Mouse (Mus musculus) kidney, adult 11 months (tissue): ENCODE results near the gene Siglecf.

Experiments used
- DNase-seq: peaks from one replicate; pipeline ENCODE4 v3.0.0; 2022

The Siglecf gene

DNA sequence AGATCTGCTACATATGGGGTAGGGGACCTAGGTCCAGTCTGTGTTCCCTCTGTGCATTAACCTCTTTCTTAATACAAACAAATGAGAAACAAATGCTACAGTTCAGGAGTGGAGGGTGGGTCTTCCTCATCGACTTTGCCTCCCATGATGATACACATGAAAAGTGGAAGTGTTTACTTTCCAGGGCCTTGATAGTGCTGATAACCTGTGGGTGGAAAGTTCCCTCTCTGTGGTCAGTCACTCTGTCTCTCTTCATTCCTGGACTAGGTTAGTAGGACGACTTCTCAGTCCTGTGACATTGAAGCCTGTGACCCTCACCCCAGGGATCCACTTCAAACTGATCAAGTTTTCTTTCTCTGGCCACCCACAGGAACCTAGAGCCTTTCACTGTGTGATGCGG lies at the start of gene Siglecf:
Siglecf (plus strand) TSS at position 188 of the 400 bp plus-strand sequence.
- no peak for DNase-seq

DNA sequence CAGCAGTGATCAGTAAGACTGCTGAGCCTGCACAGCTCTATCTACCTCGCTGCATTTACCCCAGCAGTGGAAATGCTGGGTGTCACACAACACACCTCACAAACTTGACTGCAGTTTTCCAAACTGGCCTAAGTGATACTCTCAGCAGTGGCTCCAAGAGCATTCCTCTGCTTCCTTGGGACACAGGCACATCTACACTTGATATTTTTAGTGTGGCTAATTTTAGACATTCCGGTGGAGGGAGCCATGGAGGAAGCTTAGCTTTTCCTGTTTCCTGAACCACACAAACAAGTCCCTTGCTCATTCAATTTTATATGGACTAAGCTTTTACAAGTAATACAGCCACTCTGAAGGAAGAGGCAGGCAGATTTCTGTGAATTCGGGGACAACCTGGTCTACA lies 45.9 kb upstream of the Siglecf start:
- peak; percentile 22 for DNase-seq

DNA sequence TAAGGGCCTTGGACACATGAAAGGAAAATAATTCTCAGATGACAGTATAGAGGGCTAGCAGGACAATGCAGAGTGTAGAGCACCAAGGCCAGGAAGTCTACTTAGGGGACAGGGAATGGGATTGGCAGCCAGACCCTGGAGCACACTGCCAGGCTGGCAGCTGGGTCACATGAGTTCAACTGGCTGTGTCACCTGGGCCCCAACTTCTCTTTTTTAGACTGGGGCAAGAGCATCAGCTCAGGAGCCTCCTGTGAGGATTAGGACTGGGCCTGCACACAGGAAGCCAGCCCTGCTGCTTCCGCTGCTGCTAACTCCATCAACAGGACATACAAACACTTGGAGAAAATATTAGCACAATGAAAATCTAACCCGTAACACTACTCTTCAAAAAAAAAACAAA lies 42.1 kb upstream of the Siglecf start:
- DNase-seq, result no peak

DNA sequence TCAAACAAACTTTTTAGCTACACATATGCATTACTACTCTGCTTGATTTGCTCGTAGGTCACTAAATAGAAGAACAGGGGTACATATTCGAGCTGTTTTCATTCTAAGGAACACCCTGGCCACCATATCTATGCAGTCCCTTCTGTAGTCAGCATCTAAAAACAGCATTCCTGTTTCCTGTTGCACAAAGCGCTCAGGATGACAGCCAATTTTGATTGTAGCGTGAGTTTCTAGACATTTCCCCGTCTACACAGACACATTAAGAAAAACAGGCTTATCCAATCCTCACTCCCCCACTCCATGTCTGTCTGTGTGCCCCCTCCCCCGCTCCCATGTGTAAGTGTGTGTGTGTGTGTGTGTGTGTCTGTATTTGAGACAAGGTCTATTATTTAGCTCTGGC lies 39.5 kb upstream of the Siglecf start:
- DNase-seq, result no peak

DNA sequence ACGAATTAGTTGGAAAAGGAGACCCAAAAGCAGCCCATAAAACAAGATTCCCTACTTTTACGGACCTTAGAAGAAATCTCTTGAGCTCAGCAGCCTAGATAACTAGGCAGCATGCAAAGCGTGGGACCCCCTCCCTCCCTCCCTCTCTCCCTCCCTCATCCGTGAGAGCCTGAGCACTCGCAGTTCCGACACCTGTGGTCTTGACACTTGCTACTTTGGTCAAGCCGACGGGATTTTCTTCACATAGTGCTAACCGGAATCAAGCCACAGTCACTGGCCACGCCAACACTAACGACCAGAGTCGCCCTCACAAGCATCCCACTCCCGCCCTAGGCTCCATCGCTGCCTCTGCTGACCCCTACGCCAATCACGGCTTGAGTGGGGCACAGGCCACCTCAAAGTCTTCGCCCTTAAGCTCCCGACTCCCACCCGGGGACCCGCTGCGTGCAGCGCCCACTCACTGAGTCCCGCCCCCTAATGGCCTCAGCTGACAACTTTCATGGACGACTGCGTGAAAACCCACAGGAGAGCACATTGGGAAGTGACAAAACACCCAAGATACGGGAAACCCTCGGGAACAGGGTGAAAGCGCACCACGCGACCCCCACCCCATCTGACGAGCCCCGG lies 38.6 kb upstream of the Siglecf start:
- no peak for DNase-seq

DNA sequence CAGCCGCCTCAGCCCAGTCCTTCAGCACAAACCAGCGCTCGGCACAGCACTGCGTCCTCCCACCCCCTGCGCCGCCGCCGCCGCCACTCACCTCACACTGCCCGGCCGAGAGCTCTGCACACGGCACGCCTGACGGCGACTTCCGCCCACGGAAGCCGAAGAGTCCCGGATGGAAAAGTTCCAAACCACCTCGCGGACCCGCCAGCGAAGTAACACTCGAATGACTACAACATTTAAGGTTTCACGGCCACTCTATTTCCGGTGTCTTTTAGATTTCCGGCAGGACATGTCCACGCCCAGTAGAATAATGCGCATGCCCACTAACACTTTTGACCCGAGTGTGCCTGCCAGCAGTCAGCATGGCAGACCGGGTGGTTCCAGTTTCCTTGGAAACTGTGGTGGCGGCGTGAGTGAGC lies 38.1 kb upstream of the Siglecf start, which contains the start of gene Zfp715:
Zfp715 (minus strand) TSS at position 282 of the 416 bp plus-strand sequence.
- DNase-seq, result peak; percentile 97

DNA sequence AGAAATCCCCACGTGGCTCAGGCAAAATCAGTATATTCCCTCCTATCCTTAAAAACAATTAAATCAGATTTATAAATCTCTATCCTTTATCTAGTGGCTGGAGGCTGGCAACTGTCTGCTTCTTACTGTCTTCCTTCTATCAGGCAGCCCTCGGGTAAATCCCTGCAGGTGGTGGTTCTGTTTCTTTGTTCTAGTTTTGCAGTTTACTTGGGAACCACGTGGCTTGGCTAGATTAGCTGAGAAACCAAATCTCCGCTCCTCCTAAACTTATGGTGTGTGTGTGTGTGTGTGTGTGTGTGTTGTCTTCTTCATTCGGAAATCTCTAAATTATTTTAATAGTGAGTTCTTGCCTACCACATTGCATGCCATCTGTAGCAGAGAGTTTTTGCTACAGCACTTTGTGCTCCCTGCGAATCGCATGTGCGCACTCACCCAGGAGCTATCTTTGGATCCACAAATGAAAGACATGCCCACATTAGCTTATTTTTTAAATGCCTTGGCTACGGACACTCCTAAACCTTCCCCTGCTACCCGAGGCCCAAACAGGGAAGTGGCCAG lies 24.8 kb upstream of the Siglecf start:
- no peak for DNase-seq

DNA sequence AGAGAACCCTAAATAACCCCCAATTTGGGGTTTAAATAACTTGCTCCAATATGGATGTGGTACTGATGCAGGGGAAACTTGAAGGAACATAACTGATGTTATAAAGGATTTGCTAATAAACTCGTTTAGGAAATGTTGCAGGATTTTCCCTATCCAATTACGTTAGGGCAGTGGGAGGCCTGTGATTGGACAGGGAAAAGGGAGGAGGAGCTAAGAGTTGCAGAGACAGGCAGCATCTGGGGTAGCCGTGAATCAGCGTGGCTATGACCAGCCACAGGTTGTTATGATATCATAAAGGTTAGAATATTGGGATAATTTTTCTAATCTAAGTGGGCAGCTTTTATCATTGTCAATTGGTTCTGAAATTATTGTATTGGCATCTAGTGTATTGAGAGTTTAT lies 23.0 kb upstream of the Siglecf start:
- DNase-seq, result no peak

DNA sequence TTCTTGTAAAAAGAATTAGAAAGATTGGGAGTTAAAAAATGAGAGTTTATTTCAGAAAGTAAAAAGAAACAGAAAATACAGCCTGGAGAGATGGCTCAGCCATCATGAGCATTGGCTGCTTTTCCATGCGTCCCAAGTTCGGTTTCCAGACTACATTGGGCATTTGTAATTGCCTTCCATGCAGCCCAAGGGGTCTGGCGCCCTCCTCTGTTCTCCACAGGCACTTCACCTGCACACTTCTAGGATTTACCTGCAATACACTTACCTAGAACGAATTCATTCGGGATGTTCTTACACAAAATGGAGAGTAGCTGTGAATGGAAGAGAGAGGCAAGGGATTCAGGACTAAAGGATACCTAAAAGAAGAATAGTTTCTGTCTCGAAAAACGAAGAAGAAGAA lies 17.9 kb upstream of the Siglecf start:
- DNase-seq, result peak; percentile 10

DNA sequence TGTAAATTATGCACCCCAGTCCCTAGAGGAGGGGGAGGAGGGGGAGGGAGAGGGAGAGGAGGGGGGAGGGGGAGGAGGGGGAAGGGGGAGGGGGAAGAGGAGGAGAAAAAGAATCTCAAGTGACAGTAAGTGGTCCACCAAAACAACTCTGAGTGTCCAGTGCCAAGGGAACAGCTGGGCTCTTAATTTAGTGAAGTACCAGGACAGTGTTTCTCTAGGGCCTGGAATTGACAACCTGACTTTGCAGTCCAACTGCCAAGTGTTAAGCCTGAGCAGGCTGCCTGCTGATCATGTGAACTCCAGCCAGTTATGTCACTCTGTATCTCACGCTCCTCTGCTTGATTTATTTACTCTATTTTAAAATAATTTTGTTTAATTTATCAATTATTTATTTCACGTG lies 17.2 kb upstream of the Siglecf start:
- no peak for DNase-seq

DNA sequence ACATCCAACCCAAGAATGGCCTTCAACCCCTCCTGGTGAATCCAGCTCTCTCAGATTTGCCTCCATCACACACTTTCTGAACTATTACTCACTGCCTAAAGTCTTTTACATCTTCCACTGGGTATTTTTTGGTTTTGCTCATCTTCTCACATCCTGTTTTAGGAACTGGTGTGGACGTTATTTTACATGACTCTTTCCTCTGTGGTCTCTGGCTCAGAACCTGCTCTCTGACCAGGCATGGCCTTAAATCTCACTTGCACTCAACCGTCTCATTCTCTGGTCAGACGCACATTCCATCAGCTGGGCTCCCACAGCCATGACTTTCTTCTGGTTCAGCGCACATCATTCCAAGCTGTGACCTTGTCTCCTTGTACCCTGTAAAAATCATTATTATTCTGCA lies 10.4 kb upstream of the Siglecf start:
- no peak for DNase-seq

DNA sequence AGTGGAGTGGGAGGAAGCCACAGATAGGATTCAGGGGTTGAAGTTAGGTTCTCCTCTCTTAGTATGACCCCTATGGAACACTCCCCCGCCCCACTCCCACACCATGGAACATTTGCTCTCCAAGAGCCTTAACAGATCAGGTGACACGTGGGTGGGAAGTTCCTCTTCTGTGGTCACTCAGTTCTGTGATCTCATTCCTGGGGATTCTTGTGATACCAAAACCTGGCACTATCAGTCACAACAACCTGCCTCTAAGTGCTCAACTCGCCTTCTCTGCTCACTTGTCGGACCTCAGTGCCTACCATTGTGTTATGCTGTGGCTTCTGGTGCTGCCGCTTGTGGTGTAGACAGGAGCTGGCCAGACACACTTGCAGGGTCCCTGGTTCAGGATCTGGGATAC lies 8.0 kb upstream of the Siglecf start:
- no peak for DNase-seq

DNA sequence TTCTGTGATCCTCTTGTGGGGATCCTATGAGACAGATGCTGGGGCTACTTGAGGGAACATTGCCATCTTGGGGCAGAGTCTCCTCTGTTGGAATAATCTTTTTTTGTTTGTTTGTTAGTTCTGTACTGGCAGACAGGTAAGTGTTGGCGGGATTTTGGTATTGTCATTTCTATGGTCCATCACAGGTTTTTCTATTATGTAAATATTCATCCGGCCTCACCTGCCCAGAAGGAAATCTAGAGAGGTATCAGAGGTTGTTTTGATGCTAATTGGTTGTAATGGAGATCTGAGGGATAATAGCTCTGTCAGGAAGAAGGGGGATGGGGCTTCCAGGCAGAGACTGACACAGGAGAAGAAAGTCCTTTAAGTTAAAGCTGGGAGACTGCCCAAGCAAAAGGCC lies 7.1 kb upstream of the Siglecf start:
- no peak for DNase-seq

DNA sequence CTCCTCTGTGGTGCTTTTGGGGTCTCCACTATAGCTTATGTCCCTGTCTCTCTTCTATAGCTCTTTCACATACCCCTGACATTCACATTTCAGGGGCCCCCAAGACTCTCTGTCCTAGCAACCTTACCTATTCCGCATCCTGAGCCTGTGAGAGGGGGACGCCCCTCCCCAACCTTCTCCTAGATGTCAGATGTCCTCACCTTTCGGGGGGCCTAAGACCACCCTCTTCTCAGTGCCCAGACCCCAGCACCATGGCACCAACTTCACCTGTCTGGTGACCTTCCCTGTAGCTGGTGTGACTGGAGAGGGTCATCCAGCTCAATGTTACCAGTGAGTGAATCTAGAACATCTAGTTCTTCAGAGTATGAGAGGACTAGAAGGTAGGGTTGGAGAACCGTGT lies 6.7 kb upstream of the Siglecf start:
- no peak for DNase-seq

DNA sequence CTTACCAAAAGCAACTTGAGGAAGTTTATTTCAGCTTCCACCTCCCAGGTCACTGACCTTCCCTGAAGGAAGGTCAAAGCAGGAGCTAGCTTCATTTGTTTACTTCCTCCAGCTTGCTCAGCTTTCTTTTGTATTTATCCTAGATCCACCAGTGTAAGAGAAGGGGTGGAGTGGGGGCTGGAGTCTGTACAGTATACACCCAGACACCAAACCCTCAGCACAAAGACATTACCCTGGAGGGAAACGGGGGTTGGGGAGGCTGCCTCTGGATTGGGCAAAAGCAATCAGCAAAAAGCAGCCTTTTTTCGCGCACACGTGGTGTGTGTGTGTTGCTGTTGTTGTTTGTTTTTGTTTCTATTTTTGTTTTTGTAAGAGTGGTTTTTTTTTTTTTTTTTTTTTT lies 5.0 kb upstream of the Siglecf start:
- no peak for DNase-seq

DNA sequence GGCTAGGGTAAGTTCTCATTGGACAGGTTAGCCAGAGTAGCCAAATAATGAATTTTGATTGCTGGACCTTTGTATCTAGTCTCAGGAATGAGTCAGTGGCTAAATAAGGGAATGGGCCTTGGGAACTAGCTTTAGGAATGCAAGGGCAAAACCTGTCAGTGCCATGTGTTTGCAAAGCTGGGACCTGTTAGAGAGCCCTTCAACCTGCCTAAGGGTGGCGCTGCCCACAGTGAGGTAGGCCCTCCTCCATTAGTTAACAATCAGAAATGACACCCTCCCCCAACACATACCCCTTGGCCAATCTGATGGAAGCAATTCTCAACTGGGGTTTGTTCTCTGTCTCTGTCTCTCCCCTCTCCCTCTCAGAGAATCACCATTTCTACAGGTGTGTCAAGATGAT lies 4.6 kb upstream of the Siglecf start:
- DNase-seq, result no peak

DNA sequence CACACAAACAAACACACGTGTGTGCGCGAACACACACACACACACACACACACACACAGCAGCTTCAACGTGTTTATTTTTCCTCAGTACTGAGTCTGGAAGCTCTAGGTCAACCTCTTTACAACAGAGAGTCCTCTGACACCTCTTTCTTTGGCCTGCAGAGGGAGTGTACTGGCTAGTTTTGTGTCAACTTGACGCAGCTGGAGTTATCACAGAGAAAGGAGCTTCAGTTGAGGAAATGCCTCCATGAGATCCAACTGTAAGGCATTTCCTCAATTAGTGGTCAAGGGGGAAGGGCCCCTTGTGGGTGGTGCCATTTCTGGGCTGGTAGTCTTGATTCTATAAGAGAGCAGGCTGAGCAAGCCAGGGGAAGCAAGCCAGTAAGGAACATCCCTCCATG lies 1.5 kb upstream of the Siglecf start:
- DNase-seq, result peak; percentile 4

DNA sequence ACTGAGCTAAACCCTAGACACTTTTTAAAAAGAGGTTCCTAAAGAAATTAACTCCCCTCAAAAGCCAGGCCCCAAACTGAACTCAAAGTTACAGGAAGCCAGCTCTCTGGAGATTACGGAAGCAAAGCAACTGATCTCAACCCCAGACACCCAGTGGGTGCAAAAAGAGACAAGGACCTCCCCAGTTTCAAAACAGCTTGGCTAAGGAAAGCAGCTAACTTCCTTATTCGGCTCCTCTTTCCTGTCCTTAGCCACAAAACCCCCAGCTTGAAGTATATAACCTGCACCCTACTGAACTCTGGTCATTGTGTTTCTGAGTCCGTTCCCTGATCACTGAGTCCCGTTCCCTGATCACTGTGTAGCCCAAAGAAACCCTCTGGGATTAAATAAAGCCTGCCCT lies 2.0 kb downstream of the Siglecf start:
- DNase-seq, result no peak

DNA sequence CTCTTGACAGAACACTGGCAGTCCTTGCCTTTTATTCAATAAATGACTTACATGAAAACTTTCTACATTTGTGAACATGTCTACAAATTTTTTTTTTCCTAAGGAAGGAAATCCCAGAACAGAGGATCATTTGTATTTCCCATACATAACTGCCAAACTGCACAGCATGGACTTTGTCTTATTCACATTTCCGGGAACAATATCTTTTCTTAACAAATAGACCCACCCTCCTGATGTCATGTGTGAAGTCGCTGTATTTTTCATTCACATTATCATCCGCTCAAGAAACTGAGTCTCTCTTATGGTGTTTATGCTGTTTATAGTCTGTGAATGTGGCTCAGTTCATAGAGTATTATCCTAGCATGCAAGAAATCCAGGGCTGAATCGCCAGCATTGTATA lies 2.6 kb downstream of the Siglecf start:
- no peak for DNase-seq

DNA sequence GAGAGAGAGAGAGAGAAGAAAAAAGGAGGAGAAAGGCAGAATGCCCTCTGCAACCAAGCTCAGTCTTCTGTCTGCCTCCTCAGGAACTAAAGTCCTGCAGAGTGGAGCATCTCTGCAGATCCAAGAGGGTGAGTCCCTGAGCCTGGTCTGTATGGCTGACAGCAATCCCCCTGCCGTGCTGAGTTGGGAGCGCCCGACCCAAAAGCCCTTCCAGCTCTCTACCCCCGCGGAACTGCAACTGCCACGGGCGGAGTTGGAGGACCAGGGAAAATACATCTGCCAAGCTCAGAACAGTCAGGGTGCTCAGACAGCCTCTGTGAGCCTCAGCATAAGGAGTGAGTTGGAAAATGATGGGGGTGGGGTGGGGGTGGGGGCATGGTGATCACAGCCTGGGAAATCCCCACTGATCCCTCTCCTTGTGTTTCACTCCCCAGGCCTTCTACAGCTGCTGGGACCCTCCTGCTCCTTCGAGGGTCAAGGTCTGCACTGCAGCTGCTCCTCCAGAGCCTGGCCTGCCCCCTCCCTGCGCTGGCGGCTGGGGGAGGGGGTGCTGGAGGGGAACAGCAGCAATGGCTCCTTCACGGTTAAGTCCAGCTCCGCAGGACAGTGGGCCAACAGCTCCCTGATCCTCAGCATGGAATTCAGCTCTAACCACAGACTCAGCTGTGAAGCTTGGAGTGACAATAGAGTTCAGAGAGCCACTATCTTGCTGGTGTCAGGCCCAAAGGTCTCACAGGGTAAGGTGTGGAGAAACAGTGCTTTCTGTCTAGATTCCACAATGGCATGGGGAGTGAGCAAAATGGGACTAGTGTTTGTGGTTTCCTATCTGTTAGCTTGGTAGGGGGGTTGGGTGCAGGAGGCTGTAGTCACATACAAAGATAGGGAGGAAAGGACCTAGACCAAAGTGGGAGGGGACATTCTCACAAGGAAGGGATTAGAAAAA lies 4.0 kb downstream of the Siglecf start:
- DNase-seq, result no peak

DNA sequence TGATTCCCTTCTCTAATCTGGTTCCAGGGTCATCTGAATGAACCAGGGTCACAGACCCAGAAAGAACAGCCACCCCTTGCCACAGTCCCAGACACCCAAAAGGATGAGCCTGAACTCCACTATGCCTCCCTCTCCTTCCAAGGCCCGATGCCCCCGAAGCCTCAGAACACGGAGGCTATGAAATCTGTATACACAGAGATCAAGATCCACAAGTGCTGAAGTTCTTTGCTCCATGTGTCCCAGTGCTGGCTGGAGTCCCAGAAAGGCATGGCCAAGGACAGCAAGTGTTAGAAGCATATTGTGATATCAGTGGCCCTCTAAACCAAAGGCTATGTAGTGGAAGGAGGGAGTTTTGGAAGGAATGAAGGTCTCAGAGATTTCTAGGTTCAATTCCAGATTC lies 7.4 kb downstream of the Siglecf start:
- no peak for DNase-seq

DNA sequence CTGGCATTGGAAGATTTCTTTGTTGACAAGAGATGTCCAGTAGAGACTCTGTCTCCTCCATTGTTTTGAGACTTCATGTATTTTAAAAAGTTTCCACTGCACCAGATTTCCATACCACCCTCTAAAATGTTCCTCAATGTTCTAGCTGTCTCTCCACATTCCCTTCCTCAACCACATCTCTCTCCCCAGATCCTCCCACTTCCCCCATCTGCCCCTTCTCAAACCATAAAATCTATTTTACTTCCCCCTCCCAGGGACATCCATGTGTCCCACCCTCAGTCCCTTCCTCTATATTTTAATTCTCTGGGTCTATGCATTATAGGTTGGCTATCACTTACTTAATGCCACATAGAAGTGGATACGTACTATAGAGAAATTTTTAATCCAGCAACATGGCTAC lies 10.3 kb downstream of the Siglecf start:
- DNase-seq, result no peak

DNA sequence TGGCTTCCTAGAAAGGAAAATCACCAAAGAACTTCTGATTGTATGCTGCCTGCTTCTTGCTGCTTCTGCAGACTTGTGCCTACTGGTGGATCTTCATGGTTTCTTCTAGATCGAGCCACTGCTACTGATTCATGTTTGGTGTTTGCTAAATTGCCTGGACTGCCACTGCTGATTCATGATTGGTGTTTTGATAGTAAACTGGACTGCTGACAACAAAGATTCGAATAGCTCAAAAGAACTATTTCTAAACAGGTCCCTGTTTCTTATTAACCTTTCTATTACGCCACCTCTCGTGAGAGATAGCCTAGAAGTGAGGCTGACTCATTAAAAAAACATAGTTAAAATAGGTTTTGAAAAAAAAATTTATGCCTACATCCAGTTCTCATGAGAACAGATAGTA lies 10.9 kb downstream of the Siglecf start:
- DNase-seq, result no peak

DNA sequence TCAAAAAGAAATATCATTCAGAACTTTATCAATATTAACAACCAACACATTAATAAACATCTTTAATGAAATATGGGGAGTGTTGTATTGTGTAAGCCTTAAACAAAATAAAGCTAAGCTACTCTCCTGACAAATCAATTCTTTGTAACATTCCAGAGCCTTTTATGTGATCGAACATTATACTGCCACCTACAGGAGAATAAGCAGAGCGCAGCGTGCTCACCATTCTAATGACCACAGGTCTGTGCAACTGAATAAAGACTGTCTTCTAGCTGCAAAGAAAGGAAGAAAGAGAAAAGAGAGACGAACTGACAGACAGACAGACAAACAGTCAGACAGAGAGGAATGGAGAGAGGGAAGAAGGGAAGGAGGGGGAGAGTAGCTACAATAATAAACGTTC lies 27.1 kb downstream of the Siglecf start:
- DNase-seq, result peak; percentile 14
